Mouse (Mus musculus): ENCODE results near the gene Immp2l. TPM values are rescaled to one million over a fixed set of nuclear protein-coding genes. Genes with fewer than 3 reads are reported as not detected.

The Immp2l gene
- total and polyA plus RNA-seq, 3 experiments, result 0.50 to 31.4 (median 7.9) TPM

GRCm38 (mm10) chr12:41386685-41387084 lies 362.8 kb downstream of the Immp2l start:
- no peaks in the 10 kb centered on the region for H3K4me1 ChIP-seq (ENCODE audit: insufficient read depth, low read depth, low read length)
- no peak for TF ChIP-seq CTCF (IDR thresholded peaks at IDR 0.05; ENCODE audit: low read depth, low read length)
- TF ChIP-seq GATA2 (IDR thresholded peaks at IDR 0.05; ENCODE audit: borderline replicate concordance, low read depth, low read length), result no peak
- no peak for TF ChIP-seq POLR2AphosphoS5 (IDR thresholded peaks at IDR 0.05; ENCODE audit: insufficient replicate concordance, low read depth, low read length)
- no peak for DNase-seq (ENCODE audit: low spot score)
- no peaks in the 10 kb centered on the region for H3K27me3 ChIP-seq (ENCODE audit: insufficient read depth, low read length)
- no peaks in the 10 kb centered on the region for H3K9me3 ChIP-seq (replicated peaks)
- no peaks in the 10 kb centered on the region for H3K36me3 ChIP-seq (replicated peaks)
- no peak for ATAC-seq (ENCODE audit: extremely low read depth, insufficient number of reproducible peaks, low FRiP score, poor library complexity, severe bottlenecking)
- no peak overlapping the region for H3K4me3 ChIP-seq (ENCODE audit: low read depth, low read length)

GRCm38 (mm10) chr12:41394231-41394630 lies 370.3 kb downstream of the Immp2l start:
- Histone ChIP-seq H3K4me3 (ENCODE audit: low read depth, low read length) (no peak overlapping the region), H3K9me3 (replicated peaks) (0 out of 2 replicates have a peak, but pooled peaks cover 2% of the 10 kb centered on the region), H3K36me3 (replicated peaks) (no peaks in the 10 kb centered on the region), H3K4me1 (ENCODE audit: insufficient read depth, low read depth, low read length) (no peaks in the 10 kb centered on the region), H3K27me3 (ENCODE audit: insufficient read depth, low read length) (no peaks in the 10 kb centered on the region)
- DNase-seq (ENCODE audit: low spot score), result no peak
- TF ChIP-seq GATA1 (IDR thresholded peaks at IDR 0.05; ENCODE audit: borderline replicate concordance, low read length) (no peak), TAL1 (conservative IDR thresholded peaks at IDR 0.05; ENCODE audit: low read depth, low read length) (no peak), CTCF (IDR thresholded peaks at IDR 0.05; ENCODE audit: low read depth, low read length) (no peak), POLR2AphosphoS5 (IDR thresholded peaks at IDR 0.05; ENCODE audit: insufficient replicate concordance, low read depth, low read length) (no peak), GATA2 (IDR thresholded peaks at IDR 0.05; ENCODE audit: borderline replicate concordance, low read depth, low read length) (no peak)
- ATAC-seq (ENCODE audit: extremely low read depth, insufficient number of reproducible peaks, low FRiP score, poor library complexity, severe bottlenecking), result no peak

DNA sequence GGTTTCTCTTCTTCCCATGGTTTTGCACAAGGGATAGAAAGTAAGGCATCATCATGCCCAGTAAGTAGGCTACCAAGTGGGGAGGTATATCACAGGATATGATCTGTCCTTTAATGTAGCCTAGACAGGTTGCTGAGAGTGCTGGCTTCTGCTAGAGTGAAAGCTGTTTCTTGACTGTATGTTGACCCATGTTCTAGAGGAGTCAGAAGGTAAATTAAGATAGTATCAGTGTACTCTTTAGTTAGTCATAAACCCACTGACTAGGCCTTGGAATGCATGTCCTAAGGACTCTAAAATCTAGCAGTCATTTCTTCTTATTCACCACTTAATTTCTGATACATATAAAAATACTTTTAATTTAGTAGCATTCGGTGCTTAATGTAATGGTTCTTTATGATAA lies 377.2 kb downstream of the Immp2l start:
- no peak for DNase-seq (ENCODE audit: low spot score)
- no peak overlapping the region for H3K4me3 ChIP-seq (ENCODE audit: low read depth, low read length)
- ATAC-seq (ENCODE audit: extremely low read depth, insufficient number of reproducible peaks, low FRiP score, poor library complexity, severe bottlenecking), result no peak
- no peaks in the 10 kb centered on the region for H3K4me1 ChIP-seq (ENCODE audit: insufficient read depth, low read depth, low read length)
- H3K36me3 ChIP-seq (replicated peaks), result no peaks in the 10 kb centered on the region
- no peak for TF ChIP-seq GATA2 (IDR thresholded peaks at IDR 0.05; ENCODE audit: borderline replicate concordance, low read depth, low read length)
- TF ChIP-seq POLR2AphosphoS5 (IDR thresholded peaks at IDR 0.05; ENCODE audit: insufficient replicate concordance, low read depth, low read length), result no peak
- no peak for TF ChIP-seq TAL1 (conservative IDR thresholded peaks at IDR 0.05; ENCODE audit: low read depth, low read length)
- TF ChIP-seq GATA1 (IDR thresholded peaks at IDR 0.05; ENCODE audit: borderline replicate concordance, low read length), result no peak
- no peak for TF ChIP-seq CTCF (IDR thresholded peaks at IDR 0.05; ENCODE audit: low read depth, low read length)
- peaks cover 2% of the 10 kb centered on the region; the same call in 1 of the 2 replicates for H3K9me3 ChIP-seq (replicated peaks)
- no peaks in the 10 kb centered on the region for H3K27me3 ChIP-seq (ENCODE audit: insufficient read depth, low read length)

- no peak for DNase-seq (ENCODE audit: low spot score)
- no peak for ATAC-seq (ENCODE audit: extremely low read depth, insufficient number of reproducible peaks, low FRiP score, poor library complexity, severe bottlenecking)
- no peaks in the 10 kb centered on the region for H3K27me3 ChIP-seq (ENCODE audit: insufficient read depth, low read length)
- no peaks in the 10 kb centered on the region for H3K4me1 ChIP-seq (ENCODE audit: insufficient read depth, low read depth, low read length)
- TF ChIP-seq POLR2AphosphoS5 (IDR thresholded peaks at IDR 0.05; ENCODE audit: insufficient replicate concordance, low read depth, low read length), result no peak
- TF ChIP-seq CTCF (IDR thresholded peaks at IDR 0.05; ENCODE audit: low read depth, low read length), result no peak
- TF ChIP-seq TAL1 (conservative IDR thresholded peaks at IDR 0.05; ENCODE audit: low read depth, low read length), result no peak
- H3K4me3 ChIP-seq (ENCODE audit: low read depth, low read length), result no peak overlapping the region
- H3K9me3 ChIP-seq (replicated peaks), result peaks cover 2% of the 10 kb centered on the region; the same call in 1 of the 2 replicates
- no peaks in the 10 kb centered on the region for H3K36me3 ChIP-seq (replicated peaks)
Measured at GRCm38 (mm10) chr12:41401923-41402322, 378.0 kb downstream of the Immp2l start.

- Histone ChIP-seq H3K27me3 (ENCODE audit: insufficient read depth, low read length) (no peaks in the 10 kb centered on the region), H3K4me1 (ENCODE audit: insufficient read depth, low read depth, low read length) (no peaks in the 10 kb centered on the region), H3K9me3 (replicated peaks) (no peaks in the 10 kb centered on the region), H3K4me3 (ENCODE audit: low read depth, low read length) (no peak overlapping the region), H3K36me3 (replicated peaks) (no peaks in the 10 kb centered on the region)
- TF ChIP-seq POLR2AphosphoS5 (IDR thresholded peaks at IDR 0.05; ENCODE audit: insufficient replicate concordance, low read depth, low read length) (no peak), GATA2 (IDR thresholded peaks at IDR 0.05; ENCODE audit: borderline replicate concordance, low read depth, low read length) (no peak), GATA1 (IDR thresholded peaks at IDR 0.05; ENCODE audit: borderline replicate concordance, low read length) (no peak), TAL1 (conservative IDR thresholded peaks at IDR 0.05; ENCODE audit: low read depth, low read length) (no peak), CTCF (IDR thresholded peaks at IDR 0.05; ENCODE audit: low read depth, low read length) (no peak)
- ATAC-seq (ENCODE audit: extremely low read depth, insufficient number of reproducible peaks, low FRiP score, poor library complexity, severe bottlenecking), result no peak
- DNase-seq (ENCODE audit: low spot score), result no peak
Measured at GRCm38 (mm10) chr12:41409431-41409830, 385.5 kb downstream of the Immp2l start.

- no peak overlapping the region for H3K4me3 ChIP-seq (ENCODE audit: low read depth, low read length)
- ATAC-seq (ENCODE audit: extremely low read depth, insufficient number of reproducible peaks, low FRiP score, poor library complexity, severe bottlenecking) (no peak), DNase-seq (ENCODE audit: low spot score) (no peak)
- TF ChIP-seq GATA2 (IDR thresholded peaks at IDR 0.05; ENCODE audit: borderline replicate concordance, low read depth, low read length) (no peak), CTCF (IDR thresholded peaks at IDR 0.05; ENCODE audit: low read depth, low read length) (no peak), POLR2AphosphoS5 (IDR thresholded peaks at IDR 0.05; ENCODE audit: insufficient replicate concordance, low read depth, low read length) (no peak), GATA1 (IDR thresholded peaks at IDR 0.05; ENCODE audit: borderline replicate concordance, low read length) (no peak), TAL1 (conservative IDR thresholded peaks at IDR 0.05; ENCODE audit: low read depth, low read length) (no peak)
- H3K9me3 ChIP-seq (replicated peaks), result no peaks in the 10 kb centered on the region
- H3K27me3 ChIP-seq (ENCODE audit: insufficient read depth, low read length), result no peaks in the 10 kb centered on the region
- no peaks in the 10 kb centered on the region for H3K4me1 ChIP-seq (ENCODE audit: insufficient read depth, low read depth, low read length)
- H3K36me3 ChIP-seq (replicated peaks), result no peaks in the 10 kb centered on the region
Measured at GRCm38 (mm10) chr12:41416635-41417034, 392.7 kb downstream of the Immp2l start.

GRCm38 (mm10) chr12:41417099-41417498 lies 393.2 kb downstream of the Immp2l start:
- ATAC-seq (ENCODE audit: extremely low read depth, insufficient number of reproducible peaks, low FRiP score, poor library complexity, severe bottlenecking), result no peak
- no peak for TF ChIP-seq GATA2 (IDR thresholded peaks at IDR 0.05; ENCODE audit: borderline replicate concordance, low read depth, low read length)
- no peak for TF ChIP-seq TAL1 (conservative IDR thresholded peaks at IDR 0.05; ENCODE audit: low read depth, low read length)
- no peak for TF ChIP-seq POLR2AphosphoS5 (IDR thresholded peaks at IDR 0.05; ENCODE audit: insufficient replicate concordance, low read depth, low read length)
- TF ChIP-seq GATA1 (IDR thresholded peaks at IDR 0.05; ENCODE audit: borderline replicate concordance, low read length), result no peak
- H3K4me1 ChIP-seq (ENCODE audit: insufficient read depth, low read depth, low read length), result no peaks in the 10 kb centered on the region
- H3K36me3 ChIP-seq (replicated peaks), result no peaks in the 10 kb centered on the region
- no peak overlapping the region for H3K4me3 ChIP-seq (ENCODE audit: low read depth, low read length)
- H3K27me3 ChIP-seq (ENCODE audit: insufficient read depth, low read length), result no peaks in the 10 kb centered on the region
- DNase-seq (ENCODE audit: low spot score), result no peak
- H3K9me3 ChIP-seq (replicated peaks), result 0 out of 2 replicates have a peak, but pooled peaks cover 3% of the 10 kb centered on the region
